10 mouse cellular contexts compared by ENCODE assay signal in genomic region chr2:103682261-103682722, GRCm38 (mm10).
DNase-seq lines count a peak whose midpoint lies in the region; ATAC-seq lines count a peak whose summit lies in the region.
"Had no signal": no experiment of that assay in that cellular context is flagged by ENCODE, and none has a peak within 500 bp of the region (broad histone marks: within the 10 kb centered on the region; RNA-seq: fewer than 3 reads in every experiment).

No protein-coding gene starts in this region.

- DNase-seq in layer of hippocampus, adult 11-12 months (ENCODE audit: low spot score): peak; percentile 26
- no peak for DNase-seq in layer of hippocampus, postnatal 25 days (ENCODE audit: extremely low spot score in 1 of 2, low spot score in 1 of 2)
- DNase-seq in lung, postnatal 10 days: peak; percentile 28
- DNase-seq in thymus, adult 18-20 months: peak; percentile 85 to 95
- no peak for DNase-seq in frontal cortex, postnatal 36 days (ENCODE audit: low spot score in 2 of 2)
- no peak for DNase-seq in urinary bladder, postnatal 36 days (ENCODE audit: low spot score in 2 of 2)
- DNase-seq: cerebellum, adult 11 months; heart, postnatal 14 days had no signal

- no peak overlapping the region for H3K4me3 ChIP-seq in midbrain, embryonic 13.5 days (replicated peaks)

- H3K4me1 ChIP-seq in midbrain, embryonic 13.5 days (replicated peaks): peaks cover 9% of the 10 kb centered on the region

- WGBS in midbrain, embryonic 13.5 days: 81% methylated on average over 9 of the region's 9 CpGs

- H3K9me3 ChIP-seq in midbrain, embryonic 13.5 days: no peaks in the 10 kb centered on the region

- no peaks in the 10 kb centered on the region for H3K27me3 ChIP-seq in midbrain, embryonic 13.5 days

- peak; percentile 67 for ATAC-seq in activated CD4-positive, CD25-positive, alpha-beta regulatory T cell, adult 4 months
- no peak for ATAC-seq in midbrain, embryonic 13.5 days

- H3K9ac ChIP-seq in midbrain, embryonic 13.5 days (replicated peaks): no peak overlapping the region

- H3K4me2 ChIP-seq in midbrain, embryonic 13.5 days (replicated peaks): no peak overlapping the region

- 0 out of 2 replicates have a peak, but pooled peaks cover 4% of the 10 kb centered on the region for H3K36me3 ChIP-seq in midbrain, embryonic 13.5 days

- H3K27ac ChIP-seq in midbrain, embryonic 13.5 days: no peak overlapping the region

Comparison
In these comparisons a context has a peak if more than half of its experiments do, and no peak if none do; other contexts are left out.
1. DNase-seq: peak in layer of hippocampus, adult 11-12 months (single experiment), lung, postnatal 10 days (single experiment) and thymus, adult 18-20 months (2 of 2); none in layer of hippocampus, postnatal 25 days (0 of 2), frontal cortex, postnatal 36 days (0 of 2) and urinary bladder, postnatal 36 days (0 of 2).